Mouse (Mus musculus) adrenal gland, postnatal 10 days (tissue): ENCODE data around the gene Sh3gl3. TPM values are rescaled to one million over a fixed set of nuclear protein-coding genes. Genes with fewer than 3 reads are reported as not detected.

Experiments used
- total RNA-seq, 2 experiments: library from RNA; stranded (reverse); gene quantifications; 2 replicates each; pipeline ENCODE4 v1.2.3; 2021

Gene Sh3gl3
- total RNA-seq, 2 experiments from 2014 or later, result 9.1 to 10.2 TPM

Other genes starting within 250 kb of the Sh3gl3 start
- 10 to 100 TPM; 12.2 to 15.8 TPM for gene Hdgfl3, start 239.4 kb upstream of the Sh3gl3 start, total RNA-seq
- 1 to 10 TPM; 1.2 to 1.5 TPM for gene Bnc1, start 181.5 kb upstream of the Sh3gl3 start, total RNA-seq
- gene Adamtsl3, start 161.9 kb downstream of the Sh3gl3 start, total RNA-seq, result 1 to 10 TPM; 5.0 TPM